Mouse (Mus musculus): ENCODE data around the gene Gm11549.

DNA sequence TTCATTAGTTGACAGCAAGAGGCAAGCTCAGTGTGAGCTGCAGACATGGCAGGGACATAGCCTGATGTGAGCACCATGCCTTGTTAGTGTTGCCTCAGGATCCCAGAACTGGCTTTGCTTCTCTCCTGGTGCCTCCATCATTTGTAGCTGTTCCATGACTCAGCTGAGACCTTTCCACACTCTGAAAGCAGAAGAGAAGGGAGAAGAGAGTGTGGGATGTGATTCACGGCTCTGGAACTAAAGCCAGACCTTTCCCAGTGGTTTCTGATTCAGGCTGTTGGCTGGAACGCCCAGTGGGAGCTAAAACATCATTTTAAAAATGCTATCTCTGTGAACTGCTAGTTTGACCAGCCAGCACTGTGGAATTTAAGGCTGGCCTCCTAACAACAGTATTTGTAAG lies 19.1 kb upstream of the Gm11549 start:
- TF ChIP-seq CTCF (IDR thresholded peaks at IDR 0.05; ENCODE audit: insufficient read depth, low read depth, low read length) (no peak), POLR2A (IDR thresholded peaks at IDR 0.05; ENCODE audit: insufficient read depth, low read depth, low read length) (no peak)
